Comparison of ENCODE assay signal across 7 mouse cellular contexts in the genomic region with DNA sequence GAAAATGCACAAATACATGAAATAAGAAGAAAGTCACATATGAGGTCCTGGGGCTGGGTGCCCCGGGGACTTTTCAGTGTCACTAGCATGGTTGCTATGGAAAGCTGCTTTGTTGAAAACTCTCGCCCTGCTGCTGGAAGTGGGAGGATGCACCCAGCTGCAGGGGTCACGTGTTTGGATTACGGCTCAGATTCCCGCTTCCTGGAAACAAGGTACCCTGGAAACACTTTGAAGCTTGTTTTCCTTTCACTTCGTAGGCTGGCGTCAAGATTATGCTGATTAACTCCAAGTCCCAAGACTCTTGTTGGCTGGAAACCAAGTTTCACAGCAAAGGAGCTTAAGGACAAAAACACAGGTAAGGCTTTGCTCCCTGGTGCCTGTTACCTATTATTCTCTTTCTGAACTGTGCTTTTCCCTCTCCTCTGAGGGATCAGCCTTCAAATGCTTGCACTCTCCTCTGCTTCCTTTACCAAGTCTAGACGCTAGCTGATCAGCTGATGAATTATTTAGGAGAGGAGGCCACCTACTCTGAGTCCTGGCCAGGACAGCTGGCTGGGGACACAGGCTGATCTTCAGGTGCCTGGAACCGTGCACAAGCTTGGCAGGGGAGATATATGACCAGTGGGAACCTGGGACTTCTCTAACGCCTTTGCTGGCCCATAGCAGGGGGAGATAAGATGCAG. TPM values are rescaled to one million over a fixed set of nuclear protein-coding genes. Genes with fewer than 3 reads are reported as not detected.
DNase-seq lines count a peak whose midpoint lies in the region; ATAC-seq lines count a peak whose summit lies in the region.

No protein-coding gene starts in this region.

- DNase-seq in ES-CJ7 (ENCODE audit: low read depth, low spot score) = peak; percentile 42
- peak; percentile 48 for DNase-seq in adrenal gland, postnatal 14 days
- peak; percentile 76 for DNase-seq in heart, embryonic 10.5 days (ENCODE audit: low spot score)
- peak; percentile 61 for DNase-seq in lung, postnatal 36 days
- DNase-seq in thymus, postnatal 0 days (ENCODE audit: low spot score) = no peak
- DNase-seq in thymus, postnatal 10 days (ENCODE audit: low spot score in 2 of 2) = no peak

- peak overlapping the region; percentile 35 for H3K4me3 ChIP-seq in heart, embryonic 10.5 days
- H3K4me3 ChIP-seq in kidney, embryonic 14.5 days (ENCODE audit: low read length) = peak overlapping the region; percentile 1; the same call in 1 of the 2 replicates

- WGBS in heart, embryonic 10.5 days = 3% methylated on average over 10 of the region's 10 CpGs
- WGBS in kidney, embryonic 14.5 days = 3% methylated on average over 10 of the region's 10 CpGs

- H3K36me3 ChIP-seq in heart, embryonic 10.5 days = no peaks in the 10 kb centered on the region
- H3K36me3 ChIP-seq in kidney, embryonic 14.5 days (ENCODE audit: control insufficient read depth, insufficient read depth, low read length) = no peaks in the 10 kb centered on the region

- H3K4me1 ChIP-seq in heart, embryonic 10.5 days = peaks cover 25% of the 10 kb centered on the region
- peaks cover 9% of the 10 kb centered on the region; the same call in 1 of the 2 replicates for H3K4me1 ChIP-seq in kidney, embryonic 14.5 days (ENCODE audit: control insufficient read depth, insufficient read depth, low read length)

- H3K4me2 ChIP-seq in kidney, embryonic 14.5 days (replicated peaks; ENCODE audit: low read depth, low read length) = peak overlapping the region; percentile 32

- H3K27ac ChIP-seq in heart, embryonic 10.5 days = peak overlapping the region; percentile 67; the same call in 1 of the 2 replicates
- no peak overlapping the region for H3K27ac ChIP-seq in kidney, embryonic 14.5 days (ENCODE audit: low read depth, low read length)

- peak; percentile 78; the same call in 1 of the 2 replicates for ATAC-seq in kidney, embryonic 14.5 days (ENCODE audit: low FRiP score, low TSS enrichment)

- H3K27me3 ChIP-seq in heart, embryonic 10.5 days (ENCODE audit: insufficient read depth, poor library complexity, severe bottlenecking) = 0 out of 2 replicates have a peak, but pooled peaks cover 3% of the 10 kb centered on the region
- H3K27me3 ChIP-seq in kidney, embryonic 14.5 days (ENCODE audit: control insufficient read depth, insufficient read depth, low read length) = peaks cover 17% of the 10 kb centered on the region; the same call in 1 of the 2 replicates

- H3K9me3 ChIP-seq in heart, embryonic 10.5 days = no peaks in the 10 kb centered on the region
- H3K9me3 ChIP-seq in kidney, embryonic 14.5 days (ENCODE audit: control insufficient read depth, low read length) = no peaks in the 10 kb centered on the region

- H3K9ac ChIP-seq in kidney, embryonic 14.5 days (ENCODE audit: low read depth, low read length) = no peak overlapping the region

RNA-seq across cellular contexts. Expression of a gene that starts 3.9 kb away (rescaled TPM):
- 0.48 and 0.60 TPM in 2 replicates for total RNA-seq in adrenal gland, postnatal 14 days (2021)
- polyA plus RNA-seq in heart, embryonic 10.5 days (2016; fragmentation: Nextera tagmentation; extraction: Ambion mirVana) = 0.23 and 0.39 TPM in 2 replicates
- 0.28 and 0.91 TPM in 2 replicates for polyA plus RNA-seq in kidney, embryonic 14.5 days (2014; fragmentation: Nextera tagmentation; extraction: Ambion mirVana)
- polyA plus RNA-seq in thymus, postnatal 0 days (2015; fragmentation: Nextera tagmentation; extraction: Ambion mirVana) = 0.52 and 0.89 TPM in 2 replicates

Comparison
In these comparisons a context has a peak if more than half of its experiments do, and no peak if none do; other contexts are left out.
1. DNase-seq: peak in ES-CJ7 (single experiment), adrenal gland, postnatal 14 days (single experiment), heart, embryonic 10.5 days (single experiment) and lung, postnatal 36 days (single experiment); none in thymus, postnatal 0 days (single experiment) and thymus, postnatal 10 days (0 of 2).